Mouse (Mus musculus): Measurements from ENCODE around the gene Ppm1f. TPM values are rescaled to one million over a fixed set of nuclear protein-coding genes. Genes with fewer than 3 reads are reported as not detected.
A peak's percentile ranks its signal among the peaks of the same experiment; 100 is the strongest.
"Not testable (repeated sequence)": the region's sequence is repeated elsewhere in the genome, so short reads cannot be mapped to it uniquely, and the experiment has no call there.

Ppm1f gene
- 37.7 TPM in 2 replicates for polyA plus RNA-seq (2015; fragmentation: Nextera tagmentation; extraction: Ambion mirVana)

DNA sequence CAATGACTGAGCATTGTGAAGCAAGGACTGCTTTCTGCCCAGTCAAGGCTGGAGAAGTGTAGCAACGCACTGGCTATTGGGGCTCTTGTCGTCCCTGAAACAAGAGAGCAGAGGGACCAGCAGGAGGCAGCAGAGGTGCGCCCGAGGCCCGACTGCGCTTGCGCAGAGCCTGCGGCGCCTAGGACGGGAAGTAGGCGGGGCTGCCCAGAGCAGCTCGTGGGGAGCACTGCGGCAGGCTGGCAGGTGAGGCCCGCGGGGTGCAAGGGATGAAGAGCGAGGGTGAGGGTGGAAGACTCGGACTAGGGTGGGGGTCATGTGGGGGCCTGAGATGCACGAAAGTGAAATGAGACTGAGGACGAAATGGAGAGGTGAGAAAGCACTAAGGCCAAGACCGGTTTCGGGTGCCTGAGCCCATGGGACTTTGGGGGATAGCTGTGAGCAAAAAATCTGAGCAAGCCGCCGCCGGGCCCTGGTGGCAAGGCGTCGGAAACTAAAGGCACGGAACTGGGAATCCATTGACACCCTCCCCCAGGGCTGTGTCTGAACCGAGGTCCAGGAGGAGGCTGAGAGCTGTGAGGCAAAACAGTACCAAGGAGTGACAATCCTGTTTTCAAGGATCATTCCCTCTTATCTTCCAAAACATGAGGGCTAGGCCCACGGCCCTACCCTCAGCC lies at the start of gene Ppm1f:
TSS of gene Ppm1f (plus strand) at position 88 of the 674 bp plus-strand sequence.
- under 1% methylated on average over 29 of the region's 29 CpGs for WGBS
- Histone ChIP-seq H3K36me3 (ENCODE audit: insufficient read depth, low read length) (peaks cover 19% of the 10 kb centered on the region), H3K4me3 (ENCODE audit: low read length) (peak within 1 kb of the TSS; percentile 71), H3K9me3 (ENCODE audit: low read length) (no peaks in the 10 kb centered on the region), H3K27me3 (ENCODE audit: insufficient read depth, low read length) (no peaks in the 10 kb centered on the region), H3K4me2 (replicated peaks; ENCODE audit: low read depth, low read length) (peak within 1 kb of the TSS; percentile 80), H3K27ac (ENCODE audit: low read length) (peak within 1 kb of the TSS; percentile 60), H3K9ac (replicated peaks; ENCODE audit: low read length) (peak within 1 kb of the TSS; percentile 77), H3K4me1 (ENCODE audit: insufficient read depth, low read length) (peaks cover 14% of the 10 kb centered on the region)
- peak; percentile 95 for ATAC-seq (ENCODE audit: low FRiP score, low TSS enrichment)

DNA sequence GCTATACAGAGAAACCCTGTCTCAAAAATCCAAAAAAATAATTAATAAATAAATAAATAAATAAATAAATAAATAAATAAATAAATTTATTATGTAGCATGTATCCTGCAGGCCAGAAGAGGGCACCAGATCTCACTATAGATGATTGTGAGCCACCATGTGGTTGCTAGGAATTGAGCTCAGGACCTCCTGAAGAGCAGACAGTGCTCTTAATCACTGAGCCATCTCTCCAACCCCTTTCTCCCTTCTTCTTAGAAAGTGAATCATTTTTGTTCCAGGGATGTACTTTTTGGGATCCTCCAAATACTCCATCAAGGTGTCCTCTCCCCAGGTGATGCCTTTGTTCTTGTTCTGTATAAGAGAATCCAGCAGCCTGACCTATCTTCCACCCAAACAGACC lies 47.1 kb upstream of the Ppm1f start:
- Histone ChIP-seq H3K36me3 (ENCODE audit: insufficient read depth, low read length) (no peaks in the 10 kb centered on the region), H3K27ac (ENCODE audit: low read length) (no peak overlapping the region), H3K9ac (replicated peaks; ENCODE audit: low read length) (no peak overlapping the region), H3K4me3 (ENCODE audit: low read length) (no peak overlapping the region), H3K9me3 (ENCODE audit: low read length) (no peaks in the 10 kb centered on the region), H3K27me3 (ENCODE audit: insufficient read depth, low read length) (no peaks in the 10 kb centered on the region), H3K4me1 (ENCODE audit: insufficient read depth, low read length) (no peaks in the 10 kb centered on the region), H3K4me2 (replicated peaks; ENCODE audit: low read depth, low read length) (no peak overlapping the region)
- ATAC-seq (ENCODE audit: low FRiP score, low TSS enrichment) = no peak

DNA sequence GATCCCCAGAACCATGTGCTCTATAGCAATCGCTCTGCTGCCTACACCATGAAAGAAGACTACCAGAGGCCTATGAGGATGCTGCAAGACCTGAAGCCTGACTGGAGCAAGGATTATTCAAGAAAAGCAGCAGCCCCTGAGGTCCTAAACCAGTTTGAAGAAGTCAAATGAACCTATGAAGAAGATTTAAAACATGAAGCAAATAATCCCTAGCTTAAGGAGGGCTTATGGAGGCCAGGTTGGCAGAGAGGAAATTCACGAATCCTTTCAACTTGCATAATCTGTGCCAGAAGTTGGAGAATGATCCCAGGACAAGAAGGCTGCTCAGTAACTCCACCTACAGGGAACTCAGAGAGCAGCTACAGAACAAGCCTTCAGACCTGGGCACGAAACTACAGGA lies 43.9 kb upstream of the Ppm1f start:
- no peaks in the 10 kb centered on the region for H3K4me1 ChIP-seq (ENCODE audit: insufficient read depth, low read length)
- no peak for ATAC-seq (ENCODE audit: low FRiP score, low TSS enrichment)
- H3K36me3 ChIP-seq (ENCODE audit: insufficient read depth, low read length) = no peaks in the 10 kb centered on the region
- H3K27ac ChIP-seq (ENCODE audit: low read length) = no peak overlapping the region
- H3K9ac ChIP-seq (replicated peaks; ENCODE audit: low read length) = no peak overlapping the region
- WGBS = 86% methylated on average over 3 of the region's 3 CpGs
- no peak overlapping the region for H3K4me2 ChIP-seq (replicated peaks; ENCODE audit: low read depth, low read length)
- H3K9me3 ChIP-seq (ENCODE audit: low read length) = no peaks in the 10 kb centered on the region
- no peaks in the 10 kb centered on the region for H3K27me3 ChIP-seq (ENCODE audit: insufficient read depth, low read length)
- H3K4me3 ChIP-seq (ENCODE audit: low read length) = no peak overlapping the region

DNA sequence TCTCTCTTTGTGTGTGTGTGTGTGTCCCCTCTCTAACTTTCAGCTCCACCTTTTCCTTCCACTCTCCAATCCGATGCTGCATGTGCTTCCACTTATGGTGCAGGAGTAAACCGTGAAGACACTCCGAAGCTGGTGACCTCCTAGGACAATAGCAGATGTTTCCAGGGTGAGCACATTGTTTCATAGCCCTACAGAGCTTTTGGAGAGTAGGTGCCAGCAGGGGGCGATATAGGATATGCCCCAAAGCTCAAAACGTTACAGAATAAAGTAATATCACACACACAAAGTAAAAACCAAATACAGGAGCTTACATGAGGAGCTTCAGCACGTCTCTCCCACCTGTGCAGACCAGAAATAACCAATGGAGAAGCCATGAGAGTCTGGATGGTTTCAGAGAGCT lies 41.4 kb upstream of the Ppm1f start:
- Histone ChIP-seq H3K9ac (replicated peaks; ENCODE audit: low read length) (no peak overlapping the region), H3K4me3 (ENCODE audit: low read length) (no peak overlapping the region), H3K4me1 (ENCODE audit: insufficient read depth, low read length) (no peaks in the 10 kb centered on the region), H3K27me3 (ENCODE audit: insufficient read depth, low read length) (no peaks in the 10 kb centered on the region), H3K27ac (ENCODE audit: low read length) (no peak overlapping the region), H3K9me3 (ENCODE audit: low read length) (no peaks in the 10 kb centered on the region), H3K36me3 (ENCODE audit: insufficient read depth, low read length) (no peaks in the 10 kb centered on the region), H3K4me2 (replicated peaks; ENCODE audit: low read depth, low read length) (no peak overlapping the region)
- 38% methylated on average over 6 of the region's 6 CpGs for WGBS
- ATAC-seq (ENCODE audit: low FRiP score, low TSS enrichment) = no peak

DNA sequence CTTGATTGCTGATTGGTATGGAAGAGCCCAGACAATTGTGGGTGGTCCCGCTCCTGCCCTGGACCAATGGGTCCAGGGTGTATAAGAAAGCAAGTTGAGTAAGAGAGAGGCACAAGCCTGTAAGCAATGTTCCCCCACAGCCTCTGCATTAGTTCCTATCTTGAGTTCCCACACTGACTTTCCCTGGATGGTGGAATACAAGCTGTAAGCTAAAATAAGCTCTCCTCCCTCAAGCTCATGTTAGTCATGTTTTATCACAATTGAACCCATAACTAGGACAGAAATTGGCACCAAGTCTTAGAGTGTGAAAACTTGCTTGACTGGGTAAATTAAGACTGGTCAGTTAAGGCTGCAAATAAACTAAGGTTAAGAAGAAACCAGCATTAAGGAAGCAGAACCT lies 40.7 kb upstream of the Ppm1f start:
- Histone ChIP-seq H3K36me3 (ENCODE audit: insufficient read depth, low read length) (no peaks in the 10 kb centered on the region), H3K9ac (replicated peaks; ENCODE audit: low read length) (no peak overlapping the region), H3K4me1 (ENCODE audit: insufficient read depth, low read length) (no peaks in the 10 kb centered on the region), H3K27me3 (ENCODE audit: insufficient read depth, low read length) (no peaks in the 10 kb centered on the region), H3K4me2 (replicated peaks; ENCODE audit: low read depth, low read length) (no peak overlapping the region), H3K4me3 (ENCODE audit: low read length) (no peak overlapping the region), H3K9me3 (ENCODE audit: low read length) (no peaks in the 10 kb centered on the region), H3K27ac (ENCODE audit: low read length) (no peak overlapping the region)
- ATAC-seq (ENCODE audit: low FRiP score, low TSS enrichment) = no peak
- 96% methylated on average over 1 of the region's 1 CpGs for WGBS

DNA sequence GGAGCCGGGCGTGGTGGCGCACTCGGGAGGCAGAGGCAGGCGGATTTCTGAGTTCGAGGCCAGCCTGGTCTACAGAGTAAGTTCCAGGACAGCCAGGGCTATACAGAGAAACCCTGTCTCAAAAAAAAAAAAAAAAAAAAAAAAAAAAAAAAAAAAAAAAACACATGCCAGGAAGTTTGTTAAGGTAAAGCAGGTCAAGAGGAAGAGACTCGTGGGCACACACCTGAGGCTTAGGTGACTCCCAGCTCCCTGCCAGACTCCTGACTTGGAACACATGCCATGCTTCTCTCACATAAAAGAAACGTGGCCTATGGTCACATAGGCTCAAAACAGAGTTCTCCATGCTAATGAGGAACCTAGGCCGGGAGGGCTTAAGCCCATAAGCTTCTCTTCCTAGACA lies 40.2 kb upstream of the Ppm1f start:
- H3K9ac ChIP-seq (replicated peaks; ENCODE audit: low read length); H3K4me1 ChIP-seq (ENCODE audit: insufficient read depth, low read length); H3K4me3 ChIP-seq (ENCODE audit: low read length); H3K36me3 ChIP-seq (ENCODE audit: insufficient read depth, low read length); ATAC-seq (ENCODE audit: low FRiP score, low TSS enrichment); H3K27me3 ChIP-seq (ENCODE audit: insufficient read depth, low read length); H3K9me3 ChIP-seq (ENCODE audit: low read length); H3K27ac ChIP-seq (ENCODE audit: low read length); H3K4me2 ChIP-seq (replicated peaks; ENCODE audit: low read depth, low read length): not testable (repeated sequence)
- 85% methylated on average over 9 of the region's 9 CpGs for WGBS

DNA sequence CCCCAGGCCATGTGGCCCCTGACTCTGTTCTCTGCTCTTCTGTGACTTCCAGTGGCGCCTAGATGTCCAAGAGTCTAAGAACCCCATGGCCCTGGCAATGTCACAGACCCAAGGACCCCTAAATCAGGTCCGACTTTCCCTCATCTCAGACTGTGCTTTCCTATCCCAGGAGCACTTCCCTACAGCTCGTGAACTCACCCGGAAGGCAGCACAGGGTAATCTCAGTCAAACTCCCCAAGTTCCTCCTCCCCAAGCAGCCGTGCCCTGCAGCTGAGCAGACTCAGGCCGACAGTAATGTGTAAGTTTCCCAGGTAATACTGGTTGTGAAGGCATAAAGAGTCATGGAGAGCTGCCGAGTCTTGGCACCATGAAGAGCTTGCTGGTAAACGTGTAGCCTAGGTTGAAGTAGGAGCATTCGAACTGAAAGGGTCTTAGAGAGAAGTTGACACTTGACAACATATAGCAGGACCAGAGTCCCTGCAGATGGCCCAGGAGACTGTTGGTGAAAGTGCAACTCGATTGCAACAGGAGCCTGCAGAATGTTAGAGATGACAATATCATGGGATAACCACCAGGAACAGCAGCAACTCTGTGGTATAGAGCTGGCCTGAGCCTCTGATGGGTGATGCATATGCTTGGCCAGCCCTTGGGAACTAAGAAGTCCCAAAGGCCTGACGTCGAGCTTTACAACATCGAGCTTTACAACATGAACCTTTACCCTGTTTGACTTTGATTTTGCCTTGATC lies 39.4 kb upstream of the Ppm1f start:
- H3K4me3 ChIP-seq (ENCODE audit: low read length) = no peak overlapping the region
- H3K4me2 ChIP-seq (replicated peaks; ENCODE audit: low read depth, low read length) = no peak overlapping the region
- no peak for ATAC-seq (ENCODE audit: low FRiP score, low TSS enrichment)
- 77% methylated on average over 13 of the region's 13 CpGs for WGBS
- H3K27me3 ChIP-seq (ENCODE audit: insufficient read depth, low read length) = no peaks in the 10 kb centered on the region
- H3K9ac ChIP-seq (replicated peaks; ENCODE audit: low read length) = no peak overlapping the region
- H3K27ac ChIP-seq (ENCODE audit: low read length) = no peak overlapping the region
- H3K4me1 ChIP-seq (ENCODE audit: insufficient read depth, low read length) = no peaks in the 10 kb centered on the region
- H3K36me3 ChIP-seq (ENCODE audit: insufficient read depth, low read length) = no peaks in the 10 kb centered on the region
- H3K9me3 ChIP-seq (ENCODE audit: low read length) = no peaks in the 10 kb centered on the region

DNA sequence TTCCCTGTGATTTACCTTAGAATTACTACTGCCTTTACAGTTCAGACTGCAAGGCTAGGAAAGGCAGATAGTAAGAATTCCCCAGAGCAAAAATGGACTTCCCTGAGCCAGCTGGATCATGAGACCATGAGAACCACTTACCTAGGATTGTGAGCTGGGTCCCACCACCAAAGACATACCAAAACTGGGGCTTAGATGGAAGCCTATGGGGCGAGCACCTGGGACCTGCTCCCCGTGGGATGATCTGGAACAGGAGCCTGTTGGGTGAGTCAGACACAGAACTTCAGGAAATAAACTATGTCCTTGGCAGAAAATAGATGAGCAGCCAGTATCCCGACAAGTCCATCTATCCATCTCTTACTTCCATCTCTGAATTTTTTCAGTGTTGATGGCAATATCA lies 34.0 kb upstream of the Ppm1f start:
- no peaks in the 10 kb centered on the region for H3K9me3 ChIP-seq (ENCODE audit: low read length)
- no peak overlapping the region for H3K4me3 ChIP-seq (ENCODE audit: low read length)
- H3K4me2 ChIP-seq (replicated peaks; ENCODE audit: low read depth, low read length) = no peak overlapping the region
- H3K9ac ChIP-seq (replicated peaks; ENCODE audit: low read length) = no peak overlapping the region
- ATAC-seq (ENCODE audit: low FRiP score, low TSS enrichment) = no peak
- H3K27me3 ChIP-seq (ENCODE audit: insufficient read depth, low read length) = no peaks in the 10 kb centered on the region
- 88% methylated on average over 3 of the region's 3 CpGs for whole genome bisulfite sequencing
- H3K27ac ChIP-seq (ENCODE audit: low read length) = no peak overlapping the region
- H3K4me1 ChIP-seq (ENCODE audit: insufficient read depth, low read length) = no peaks in the 10 kb centered on the region; the same call in 1 of the 2 replicates
- no peaks in the 10 kb centered on the region for H3K36me3 ChIP-seq (ENCODE audit: insufficient read depth, low read length)

DNA sequence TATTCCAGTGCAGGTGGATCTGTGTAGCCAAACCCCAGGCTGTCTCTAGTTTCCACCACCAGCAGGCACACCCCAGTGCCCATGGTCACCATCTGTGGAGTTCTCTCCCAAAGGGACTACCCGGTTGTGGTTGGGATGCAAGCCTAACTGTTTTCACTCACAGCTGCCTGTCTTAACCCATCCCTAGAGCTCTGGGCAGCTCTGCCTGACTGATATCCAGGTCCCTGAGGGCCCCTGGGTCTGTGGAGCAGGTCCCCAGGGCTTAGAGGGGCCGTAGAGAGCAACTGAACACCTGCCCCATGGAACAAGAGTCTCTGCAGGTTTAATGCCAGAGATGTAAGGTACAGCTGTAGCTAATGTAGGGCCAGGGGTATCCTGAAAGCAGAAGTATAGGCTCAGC lies 32.3 kb upstream of the Ppm1f start, which contains the start of gene Igll1:
TSS of gene Igll1 (minus strand) at position 8 of the 400 bp plus-strand sequence.
- no peak for ATAC-seq (ENCODE audit: low FRiP score, low TSS enrichment)
- H3K9me3 ChIP-seq (ENCODE audit: low read length) = no peaks in the 10 kb centered on the region
- H3K4me1 ChIP-seq (ENCODE audit: insufficient read depth, low read length) = no peaks in the 10 kb centered on the region; the same call in 1 of the 2 replicates
- H3K4me2 ChIP-seq (replicated peaks; ENCODE audit: low read depth, low read length) = no peak within 1 kb of the TSS
- no peaks in the 10 kb centered on the region for H3K27me3 ChIP-seq (ENCODE audit: insufficient read depth, low read length)
- H3K27ac ChIP-seq (ENCODE audit: low read length) = no peak within 1 kb of the TSS
- no peaks in the 10 kb centered on the region for H3K36me3 ChIP-seq (ENCODE audit: insufficient read depth, low read length)
- H3K9ac ChIP-seq (replicated peaks; ENCODE audit: low read length) = no peak within 1 kb of the TSS
- no peak within 1 kb of the TSS for H3K4me3 ChIP-seq (ENCODE audit: low read length)
- 88% methylated on average over 2 of the region's 2 CpGs for WGBS

DNA sequence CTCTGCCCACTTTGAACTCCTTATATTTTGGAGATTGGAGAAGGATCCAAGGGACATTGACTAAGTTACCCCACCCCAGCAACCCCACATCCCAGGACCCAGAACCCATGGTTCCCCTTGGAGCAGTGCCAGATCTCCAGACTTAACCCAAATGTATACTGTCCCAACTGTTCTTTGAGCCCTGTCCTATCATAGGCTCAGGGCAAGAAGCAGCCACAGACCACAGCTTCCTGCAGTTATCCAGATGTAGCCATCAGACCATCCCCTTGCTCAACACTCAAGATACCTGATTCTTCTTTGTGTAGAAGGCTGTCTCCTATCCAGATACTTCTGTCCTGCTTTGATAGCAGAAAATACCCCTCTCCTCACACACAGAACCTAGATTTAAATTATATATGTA lies 31.1 kb upstream of the Ppm1f start:
- no peak for ATAC-seq (ENCODE audit: low FRiP score, low TSS enrichment)
- no peaks in the 10 kb centered on the region for H3K36me3 ChIP-seq (ENCODE audit: insufficient read depth, low read length)
- no peaks in the 10 kb centered on the region; the same call in 1 of the 2 replicates for H3K4me1 ChIP-seq (ENCODE audit: insufficient read depth, low read length)
- no peak overlapping the region for H3K27ac ChIP-seq (ENCODE audit: low read length)
- H3K4me2 ChIP-seq (replicated peaks; ENCODE audit: low read depth, low read length) = no peak overlapping the region
- no peaks in the 10 kb centered on the region for H3K27me3 ChIP-seq (ENCODE audit: insufficient read depth, low read length)
- no peak overlapping the region for H3K4me3 ChIP-seq (ENCODE audit: low read length)
- H3K9ac ChIP-seq (replicated peaks; ENCODE audit: low read length) = no peak overlapping the region
- H3K9me3 ChIP-seq (ENCODE audit: low read length) = no peaks in the 10 kb centered on the region

Data from kidney, embryonic 16.5 days (tissue).